Mouse (Mus musculus): ENCODE results near the gene Srr. TPM values are rescaled to one million over a fixed set of nuclear protein-coding genes. Genes with fewer than 3 reads are reported as not detected.

The Srr gene
- 7.3 TPM for polyA plus RNA-seq (2017; shearing (Covaris generic))

DNA sequence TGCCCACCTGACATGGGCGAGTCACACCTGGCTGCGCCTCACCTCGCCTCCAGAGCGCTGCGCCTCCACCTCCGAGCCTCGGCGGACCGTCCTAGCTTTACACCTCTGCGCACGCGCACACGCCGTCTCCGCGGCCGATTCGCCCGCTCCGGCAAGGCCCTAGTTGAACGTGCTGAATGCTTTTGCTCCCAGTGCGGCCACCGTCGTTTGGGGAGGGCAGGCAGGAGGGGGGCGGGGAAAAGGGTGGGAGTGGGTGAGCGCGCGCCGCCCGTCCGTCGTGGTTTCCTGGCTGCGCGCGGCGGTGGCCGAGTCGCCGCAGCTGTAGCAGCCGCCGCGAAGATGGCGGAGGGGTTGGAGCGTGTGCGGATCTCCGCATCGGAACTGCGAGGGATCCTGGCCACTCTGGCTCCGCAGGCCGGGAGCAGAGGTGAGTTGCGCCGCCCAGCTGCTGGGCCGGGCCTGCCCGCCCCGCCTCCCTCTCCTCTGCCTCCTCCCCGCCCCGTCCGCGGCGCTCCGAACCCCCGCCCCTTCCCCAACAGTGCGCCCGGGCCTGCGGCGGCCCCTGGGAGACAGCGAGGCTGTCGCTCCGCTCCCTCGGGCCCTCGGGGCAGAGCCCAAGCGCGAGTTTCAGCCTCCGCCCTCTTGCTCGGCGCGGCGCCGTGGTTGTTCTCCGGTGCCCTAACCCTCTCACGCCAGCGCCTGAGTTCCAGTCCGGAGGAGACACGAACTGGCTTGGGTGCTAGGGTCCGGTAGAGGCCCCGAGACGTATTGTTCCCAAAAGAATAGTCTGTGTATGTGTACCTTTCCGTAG lies at the start of gene Srr, which contains the start of gene Smg6:
Gene Srr, minus strand, starts transcription at position 372 of the 811 bp plus-strand sequence.
Gene Smg6, plus strand, starts transcription at position 247 of the 811 bp plus-strand sequence.

GRCm38 (mm10) chr11:74897678-74898516 lies 27.9 kb downstream of the Srr start, which contains the start of gene Tsr1:
TSS of gene Tsr1 (plus strand) at chr11:74898071.

DNA sequence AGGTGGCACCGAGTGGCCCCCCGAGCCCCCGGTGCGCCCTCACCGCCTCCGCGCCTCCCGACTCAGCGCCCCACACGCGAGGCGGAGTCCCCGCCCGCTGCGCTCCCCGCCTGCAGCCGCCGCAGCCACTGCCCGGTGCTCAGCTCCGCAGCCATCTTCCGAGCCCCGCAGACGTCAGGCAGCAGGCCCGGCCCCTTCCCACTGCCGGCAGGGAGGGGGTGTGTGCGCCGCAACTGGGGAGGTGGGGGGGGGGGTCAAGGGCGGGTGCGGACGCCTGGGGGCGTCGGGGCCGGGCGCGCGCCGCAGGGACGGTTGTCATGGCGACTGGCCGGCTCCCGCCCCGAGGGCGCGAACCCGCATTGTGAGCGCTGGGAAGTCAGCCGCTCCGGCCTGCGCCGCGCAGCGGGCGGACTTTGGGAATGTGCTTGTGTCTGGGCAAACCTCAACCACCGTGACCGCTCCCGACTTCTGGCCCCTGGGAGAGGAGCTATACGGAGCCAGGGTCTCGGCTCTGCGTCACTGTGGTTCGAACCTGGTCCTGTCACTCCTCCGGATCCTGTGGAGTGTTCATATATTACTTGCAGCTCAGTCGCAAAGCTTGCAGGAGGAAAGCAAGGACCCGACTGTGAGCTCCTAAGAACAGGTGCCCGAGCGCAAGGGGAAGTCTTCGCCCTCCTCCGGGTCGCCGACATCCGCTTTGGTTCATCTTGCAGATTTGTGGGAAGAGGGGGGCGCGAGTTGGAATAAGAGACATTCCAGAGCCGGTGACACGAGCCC lies 28.7 kb downstream of the Srr start, which contains the start of gene Sgsm2:
Gene Sgsm2, minus strand, starts transcription at position 160 of the 777 bp plus-strand sequence.

Other genes starting within 250 kb of the Srr start
- 82.8 TPM for gene Pafah1b1, start 201.3 kb downstream of the Srr start, polyA plus RNA-seq (2017; shearing (Covaris generic))
- gene Mettl16, start 155.1 kb downstream of the Srr start, polyA plus RNA-seq (2017; shearing (Covaris generic)), result 39.5 TPM
- gene Mnt, start 95.0 kb downstream of the Srr start, polyA plus RNA-seq (2017; shearing (Covaris generic)), result 10.3 TPM
- gene Sgsm2, start 28.9 kb downstream of the Srr start, polyA plus RNA-seq (2017; shearing (Covaris generic)), result 4.8 TPM
- 55.7 TPM for gene Tsr1, start 27.9 kb downstream of the Srr start, polyA plus RNA-seq (2017; shearing (Covaris generic))
- 32.1 TPM for gene Smg6, start 125 bp downstream of the Srr start, polyA plus RNA-seq (2017; shearing (Covaris generic))
- gene Hic1, start 243.6 kb upstream of the Srr start, polyA plus RNA-seq (2017; shearing (Covaris generic)), result 6.8 TPM

All from CD4-positive, CD25-positive, alpha-beta regulatory T cell (primary cell).